Mouse (Mus musculus): ENCODE measurements around the gene Fam227a. TPM values are rescaled to one million over a fixed set of nuclear protein-coding genes. Genes with fewer than 3 reads are reported as not detected.
A peak's percentile ranks its signal among the peaks of the same experiment; 100 is the strongest.

The Fam227a gene
- polyA plus RNA-seq, 1 experiment from 2014 or later: 1.1 TPM

DNA sequence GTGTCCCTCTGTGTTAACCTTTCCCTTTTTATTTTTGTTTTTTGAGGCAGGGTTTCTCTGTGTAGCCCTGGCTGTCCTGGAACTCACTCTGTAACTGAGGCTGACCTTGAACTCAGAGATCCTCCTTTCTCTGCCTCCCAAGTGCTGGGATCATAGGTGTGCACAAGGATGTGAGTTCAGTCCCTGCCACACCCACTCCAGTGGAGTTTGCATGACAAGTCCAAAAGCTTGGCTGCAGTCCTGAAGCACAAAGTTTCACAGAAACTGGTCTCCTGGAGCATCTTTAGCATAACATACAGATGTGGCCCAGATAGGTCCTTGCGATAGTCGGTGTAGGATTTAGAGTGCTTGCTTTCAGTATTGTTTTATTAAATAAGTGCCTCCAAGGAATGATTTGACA, 49.5 kb downstream of the Fam227a start:
- no peak for ATAC-seq (ENCODE audit: insufficient read depth, low FRiP score)
- no peak overlapping the region for H3K4me2 ChIP-seq (ENCODE audit: low read depth, low read length)
- no peaks in the 10 kb centered on the region for H3K27me3 ChIP-seq (ENCODE audit: control insufficient read depth, insufficient read depth, low read length)
- H3K4me3 ChIP-seq (replicated peaks; ENCODE audit: low read length): no peak overlapping the region
- no peaks in the 10 kb centered on the region for H3K9me3 ChIP-seq (replicated peaks; ENCODE audit: control insufficient read depth, low read length)
- H3K27ac ChIP-seq (ENCODE audit: low read length): no peak overlapping the region
- H3K36me3 ChIP-seq (ENCODE audit: control insufficient read depth, insufficient read depth, low read length): no peaks in the 10 kb centered on the region
- no peak overlapping the region for H3K9ac ChIP-seq (ENCODE audit: low read length)
- 0 out of 2 replicates have a peak, but pooled peaks cover 5% of the 10 kb centered on the region for H3K4me1 ChIP-seq (ENCODE audit: control insufficient read depth, insufficient read depth, low read length)
- 94% methylated on average over 2 of the region's 2 CpGs for WGBS

DNA sequence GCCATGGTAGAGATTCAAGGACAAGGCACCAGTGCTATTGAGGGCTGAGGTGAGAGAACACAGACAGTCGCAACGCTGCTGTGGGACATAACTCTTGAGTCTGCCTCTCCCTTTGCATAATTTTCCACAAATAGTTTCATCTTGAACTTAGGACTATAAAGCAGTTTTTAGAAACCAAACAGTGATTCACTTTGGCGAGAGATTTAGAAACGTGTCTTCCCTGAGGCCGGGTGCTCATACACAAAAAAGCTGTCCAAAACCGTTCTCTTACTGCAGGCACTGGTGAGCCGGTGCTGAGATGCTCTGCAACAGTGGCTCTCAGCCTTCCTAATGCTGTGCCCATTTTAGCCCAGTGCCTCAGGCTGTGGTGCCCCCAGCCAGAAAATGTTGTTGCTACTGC, 50.5 kb downstream of the Fam227a start:
- Histone ChIP-seq H3K4me3 (replicated peaks; ENCODE audit: low read length) (no peak overlapping the region), H3K27ac (ENCODE audit: low read length) (no peak overlapping the region), H3K4me1 (ENCODE audit: control insufficient read depth, insufficient read depth, low read length) (0 out of 2 replicates have a peak, but pooled peaks cover 5% of the 10 kb centered on the region), H3K9ac (ENCODE audit: low read length) (no peak overlapping the region), H3K36me3 (ENCODE audit: control insufficient read depth, insufficient read depth, low read length) (no peaks in the 10 kb centered on the region), H3K27me3 (ENCODE audit: control insufficient read depth, insufficient read depth, low read length) (no peaks in the 10 kb centered on the region), H3K9me3 (replicated peaks; ENCODE audit: control insufficient read depth, low read length) (no peaks in the 10 kb centered on the region), H3K4me2 (ENCODE audit: low read depth, low read length) (no peak overlapping the region)
- 74% methylated on average over 7 of the region's 7 CpGs for WGBS
- ATAC-seq (ENCODE audit: insufficient read depth, low FRiP score): no peak

DNA sequence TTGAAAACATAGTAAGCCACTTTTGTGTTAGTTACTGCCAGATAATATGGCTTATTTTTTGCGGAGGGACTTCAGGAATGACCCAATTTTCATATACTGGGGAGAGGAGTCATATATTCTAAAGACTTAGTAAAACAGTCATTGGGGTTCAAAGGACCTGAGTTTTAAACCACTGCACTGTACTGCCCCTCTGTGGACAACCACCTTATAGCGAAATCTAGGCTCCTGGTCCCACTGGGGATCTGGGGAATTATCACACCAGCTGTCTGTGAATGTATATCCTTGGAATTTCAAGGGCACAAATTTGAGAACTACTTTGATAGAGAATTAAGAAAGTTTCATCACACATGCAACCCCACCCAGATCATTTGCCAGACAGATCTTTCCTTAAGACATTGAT, 51.0 kb downstream of the Fam227a start:
- Histone ChIP-seq H3K36me3 (ENCODE audit: control insufficient read depth, insufficient read depth, low read length) (no peaks in the 10 kb centered on the region), H3K27ac (ENCODE audit: low read length) (no peak overlapping the region), H3K9ac (ENCODE audit: low read length) (no peak overlapping the region), H3K4me3 (replicated peaks; ENCODE audit: low read length) (no peak overlapping the region), H3K4me1 (ENCODE audit: control insufficient read depth, insufficient read depth, low read length) (0 out of 2 replicates have a peak, but pooled peaks cover 5% of the 10 kb centered on the region), H3K9me3 (replicated peaks; ENCODE audit: control insufficient read depth, low read length) (no peaks in the 10 kb centered on the region), H3K4me2 (ENCODE audit: low read depth, low read length) (no peak overlapping the region), H3K27me3 (ENCODE audit: control insufficient read depth, insufficient read depth, low read length) (no peaks in the 10 kb centered on the region)
- ATAC-seq (ENCODE audit: insufficient read depth, low FRiP score): no peak
- WGBS: 54% methylated on average over 2 of the region's 2 CpGs

DNA sequence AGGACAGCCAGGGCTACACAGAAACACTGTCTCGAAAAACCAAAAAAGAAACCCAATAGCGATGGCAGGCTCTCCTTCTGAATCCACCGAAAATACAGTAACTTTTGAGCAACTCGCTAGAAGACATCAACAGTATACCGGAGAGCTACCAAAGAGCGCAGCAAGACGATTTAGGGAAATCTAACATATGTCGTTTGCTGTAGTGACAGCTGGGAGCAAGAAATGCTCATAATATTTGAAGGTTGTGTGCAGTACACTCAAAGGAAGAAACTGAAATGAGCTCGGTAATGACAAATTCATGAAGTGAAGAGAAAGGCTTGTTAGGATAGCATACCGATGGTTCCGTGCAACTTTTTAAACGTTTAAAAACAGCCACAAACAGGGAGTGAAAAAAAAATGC, 52.6 kb downstream of the Fam227a start:
- H3K27me3 ChIP-seq (ENCODE audit: control insufficient read depth, insufficient read depth, low read length): no peaks in the 10 kb centered on the region
- WGBS: 84% methylated on average over 12 of the region's 12 CpGs
- H3K9ac ChIP-seq (ENCODE audit: low read length): no peak overlapping the region
- H3K9me3 ChIP-seq (replicated peaks; ENCODE audit: control insufficient read depth, low read length): no peaks in the 10 kb centered on the region
- 0 out of 2 replicates have a peak, but pooled peaks cover 5% of the 10 kb centered on the region for H3K4me1 ChIP-seq (ENCODE audit: control insufficient read depth, insufficient read depth, low read length)
- no peaks in the 10 kb centered on the region for H3K36me3 ChIP-seq (ENCODE audit: control insufficient read depth, insufficient read depth, low read length)
- no peak overlapping the region for H3K4me2 ChIP-seq (ENCODE audit: low read depth, low read length)
- H3K4me3 ChIP-seq (replicated peaks; ENCODE audit: low read length): no peak overlapping the region
- no peak overlapping the region for H3K27ac ChIP-seq (ENCODE audit: low read length)
- no peak for ATAC-seq (ENCODE audit: insufficient read depth, low FRiP score)

DNA sequence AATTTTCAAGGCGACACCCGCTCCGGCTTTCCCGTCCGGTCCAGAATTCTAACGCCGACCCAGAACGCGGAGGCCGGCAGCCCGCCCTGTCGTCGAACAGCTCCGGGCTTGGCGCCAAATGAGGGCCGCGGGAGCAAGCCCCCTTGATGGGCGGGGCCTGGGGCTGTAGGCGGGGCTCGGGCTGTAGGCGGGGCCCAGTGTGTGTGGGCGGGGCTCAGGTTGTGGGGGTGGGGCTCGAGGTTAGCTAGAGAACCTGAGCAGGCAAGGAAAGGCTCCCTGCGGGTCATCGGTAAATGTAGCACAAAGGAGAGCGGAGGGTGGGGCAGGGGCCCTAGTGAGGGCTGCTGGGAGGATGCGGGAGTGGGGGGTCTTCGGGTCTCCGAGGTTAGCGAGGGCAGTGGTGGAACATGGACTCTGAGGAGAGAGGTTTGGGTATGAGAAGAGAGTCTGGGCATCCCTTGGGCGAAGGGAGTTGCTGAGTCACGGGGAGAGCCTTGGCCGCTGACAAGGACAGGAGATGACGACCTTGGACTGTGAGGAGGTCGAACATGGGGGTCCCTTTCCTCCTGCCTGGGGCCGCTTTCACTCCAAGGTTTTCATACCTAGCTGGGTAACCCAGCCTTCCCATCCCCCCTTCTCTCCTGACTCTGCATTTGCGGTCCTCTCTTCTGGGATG, 53.6 kb downstream of the Fam227a start, which contains the start of gene Dmc1:
Gene Dmc1, minus strand, starts transcription at position 120 of the 676 bp plus-strand sequence.
- peak; percentile 66 for ATAC-seq (ENCODE audit: insufficient read depth, low FRiP score)
- no peaks in the 10 kb centered on the region for H3K36me3 ChIP-seq (ENCODE audit: control insufficient read depth, insufficient read depth, low read length)
- 11% methylated on average over 37 of the region's 37 CpGs for WGBS

DNA sequence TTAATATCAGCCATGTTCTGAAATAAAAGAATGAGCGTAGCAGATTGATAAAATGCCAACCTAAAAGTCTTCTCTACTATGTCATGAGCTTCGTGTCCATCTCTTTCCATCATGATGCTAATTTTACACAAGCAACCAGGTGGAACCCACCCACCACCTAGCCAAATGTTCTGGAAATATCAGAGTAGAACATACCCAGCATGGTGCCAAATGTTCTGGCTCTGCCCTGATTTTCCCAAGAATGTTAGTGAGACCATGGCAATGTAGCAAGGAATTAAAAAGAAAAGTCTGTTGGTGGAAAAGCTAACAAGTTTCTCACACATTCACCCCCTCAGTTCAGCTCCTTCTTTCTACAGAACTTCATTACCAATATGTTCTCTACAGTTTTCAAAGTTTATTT, 58.6 kb downstream of the Fam227a start:
- 85% methylated on average over 2 of the region's 2 CpGs for WGBS
- ATAC-seq (ENCODE audit: insufficient read depth, low FRiP score): no peak

More for the DNA sequence above, 53.6 kb downstream of the Fam227a start, which contains the start of gene Dmc1:
- H3K9ac ChIP-seq (ENCODE audit: low read length): peak within 1 kb of the TSS; percentile 66
- no peak within 1 kb of the TSS for H3K27ac ChIP-seq (ENCODE audit: low read length)
- peak within 1 kb of the TSS; percentile 36 for H3K4me3 ChIP-seq (replicated peaks; ENCODE audit: low read length)
- no peaks in the 10 kb centered on the region for H3K27me3 ChIP-seq (ENCODE audit: control insufficient read depth, insufficient read depth, low read length)
- peak within 1 kb of the TSS; percentile 49 for H3K4me2 ChIP-seq (ENCODE audit: low read depth, low read length)
- H3K9me3 ChIP-seq (replicated peaks; ENCODE audit: control insufficient read depth, low read length): no peaks in the 10 kb centered on the region
- 0 out of 2 replicates have a peak, but pooled peaks cover 5% of the 10 kb centered on the region for H3K4me1 ChIP-seq (ENCODE audit: control insufficient read depth, insufficient read depth, low read length)

DNA sequence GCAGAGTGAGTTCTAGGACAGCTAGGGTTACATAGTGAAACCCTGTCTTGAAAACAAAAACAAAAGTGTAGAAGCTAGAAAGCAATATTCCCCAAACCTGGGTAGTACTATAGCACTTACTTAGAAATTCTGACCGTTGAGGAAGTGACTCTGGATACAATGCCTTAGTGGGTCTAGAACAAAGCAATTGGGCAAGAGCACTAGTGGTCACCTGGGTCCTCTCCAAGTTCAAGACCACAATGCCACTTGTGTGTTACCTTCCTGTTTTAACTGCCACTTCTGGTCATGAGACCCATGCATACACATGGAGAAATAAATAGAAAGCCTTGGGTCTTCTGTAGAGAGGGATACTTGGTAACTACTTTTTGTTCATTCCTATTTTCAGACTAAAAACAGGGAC, 60.0 kb downstream of the Fam227a start:
- H3K9me3 ChIP-seq (replicated peaks; ENCODE audit: control insufficient read depth, low read length): no peaks in the 10 kb centered on the region
- H3K4me2 ChIP-seq (ENCODE audit: low read depth, low read length): no peak overlapping the region
- 84% methylated on average over 1 of the region's 1 CpGs for WGBS
- no peaks in the 10 kb centered on the region for H3K4me1 ChIP-seq (ENCODE audit: control insufficient read depth, insufficient read depth, low read length)
- no peak overlapping the region for H3K27ac ChIP-seq (ENCODE audit: low read length)
- H3K9ac ChIP-seq (ENCODE audit: low read length): no peak overlapping the region
- no peaks in the 10 kb centered on the region for H3K36me3 ChIP-seq (ENCODE audit: control insufficient read depth, insufficient read depth, low read length)
- H3K27me3 ChIP-seq (ENCODE audit: control insufficient read depth, insufficient read depth, low read length): no peaks in the 10 kb centered on the region
- no peak for ATAC-seq (ENCODE audit: insufficient read depth, low FRiP score)
- H3K4me3 ChIP-seq (replicated peaks; ENCODE audit: low read length): no peak overlapping the region

More for the DNA sequence above, 58.6 kb downstream of the Fam227a start:
- Histone ChIP-seq H3K9me3 (replicated peaks; ENCODE audit: control insufficient read depth, low read length) (no peaks in the 10 kb centered on the region), H3K4me1 (ENCODE audit: control insufficient read depth, insufficient read depth, low read length) (0 out of 2 replicates have a peak, but pooled peaks cover 5% of the 10 kb centered on the region), H3K36me3 (ENCODE audit: control insufficient read depth, insufficient read depth, low read length) (no peaks in the 10 kb centered on the region), H3K27me3 (ENCODE audit: control insufficient read depth, insufficient read depth, low read length) (no peaks in the 10 kb centered on the region), H3K4me3 (replicated peaks; ENCODE audit: low read length) (no peak overlapping the region), H3K27ac (ENCODE audit: low read length) (no peak overlapping the region), H3K4me2 (ENCODE audit: low read depth, low read length) (no peak overlapping the region), H3K9ac (ENCODE audit: low read length) (no peak overlapping the region)

DNA sequence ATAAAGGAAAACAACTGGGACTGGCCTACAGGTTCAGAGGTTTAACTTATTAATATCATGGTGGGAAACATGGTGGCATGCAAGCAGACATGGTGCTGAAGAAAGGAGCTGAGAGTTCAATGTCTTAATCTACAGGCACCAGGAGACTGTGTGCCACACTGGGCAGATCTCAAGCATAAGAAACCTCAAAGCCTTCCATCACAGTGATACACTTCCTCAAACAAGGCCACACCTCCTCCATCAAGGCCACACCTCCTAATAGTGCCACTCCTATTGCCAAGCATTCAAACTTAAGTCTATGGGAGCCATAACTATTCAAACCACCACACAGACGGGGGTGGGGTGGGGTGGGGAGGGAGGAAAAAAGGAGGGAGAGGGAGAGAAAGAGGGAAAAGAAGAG, 77.2 kb downstream of the Fam227a start:
- Histone ChIP-seq H3K4me2 (ENCODE audit: low read depth, low read length) (no peak overlapping the region), H3K9ac (ENCODE audit: low read length) (no peak overlapping the region), H3K27me3 (ENCODE audit: control insufficient read depth, insufficient read depth, low read length) (no peaks in the 10 kb centered on the region), H3K36me3 (ENCODE audit: control insufficient read depth, insufficient read depth, low read length) (no peaks in the 10 kb centered on the region), H3K27ac (ENCODE audit: low read length) (no peak overlapping the region), H3K9me3 (replicated peaks; ENCODE audit: control insufficient read depth, low read length) (no peaks in the 10 kb centered on the region), H3K4me1 (ENCODE audit: control insufficient read depth, insufficient read depth, low read length) (no peaks in the 10 kb centered on the region), H3K4me3 (replicated peaks; ENCODE audit: low read length) (no peak overlapping the region)
- WGBS: 38% methylated on average over 1 of the region's 1 CpGs
- no peak for ATAC-seq (ENCODE audit: insufficient read depth, low FRiP score)

DNA sequence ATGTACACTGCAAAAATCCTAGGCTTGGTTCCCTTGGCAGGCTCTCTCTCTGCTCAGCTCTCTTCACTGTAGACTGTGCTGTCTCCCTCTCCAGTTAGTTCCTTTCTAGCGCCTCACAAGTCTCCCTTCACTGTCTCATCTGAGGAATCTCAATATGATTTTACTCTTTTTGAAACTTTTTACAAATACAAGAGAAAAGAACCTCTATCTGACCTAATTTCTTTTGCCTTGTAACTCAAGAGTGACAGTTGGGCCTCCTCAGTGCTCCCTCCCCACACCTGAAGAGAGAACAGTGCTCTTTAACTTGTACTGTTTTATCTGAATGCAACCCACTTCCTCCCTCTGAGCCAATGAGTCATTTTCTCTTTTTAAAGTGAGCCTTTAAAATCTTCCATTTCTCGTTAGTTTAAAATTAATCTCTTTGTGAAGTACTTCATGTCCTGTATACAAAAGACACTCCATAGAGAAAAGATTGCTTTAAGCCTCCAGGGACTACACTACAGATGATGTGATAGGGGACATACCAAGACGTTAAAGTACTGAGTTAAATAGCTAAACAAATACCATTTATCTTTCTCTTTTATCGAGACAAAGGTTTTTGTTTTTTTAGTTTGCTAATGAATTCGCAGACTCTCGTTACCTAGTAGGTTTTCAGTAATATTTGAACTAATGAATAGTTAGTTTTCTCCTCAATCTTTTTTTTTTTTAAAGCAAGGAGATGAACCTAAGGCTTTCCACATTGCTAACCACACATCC, 80.9 kb downstream of the Fam227a start:
- no peak for ATAC-seq (ENCODE audit: insufficient read depth, low FRiP score)
- WGBS: 55% methylated on average over 6 of the region's 6 CpGs

More for the DNA sequence above, 80.9 kb downstream of the Fam227a start:
- H3K27me3 ChIP-seq (ENCODE audit: control insufficient read depth, insufficient read depth, low read length): no peaks in the 10 kb centered on the region
- H3K4me2 ChIP-seq (ENCODE audit: low read depth, low read length): no peak overlapping the region
- no peak overlapping the region for H3K9ac ChIP-seq (ENCODE audit: low read length)
- H3K9me3 ChIP-seq (replicated peaks; ENCODE audit: control insufficient read depth, low read length): no peaks in the 10 kb centered on the region
- no peak overlapping the region for H3K27ac ChIP-seq (ENCODE audit: low read length)
- H3K4me1 ChIP-seq (ENCODE audit: control insufficient read depth, insufficient read depth, low read length): no peaks in the 10 kb centered on the region
- no peak overlapping the region for H3K4me3 ChIP-seq (replicated peaks; ENCODE audit: low read length)
- no peaks in the 10 kb centered on the region for H3K36me3 ChIP-seq (ENCODE audit: control insufficient read depth, insufficient read depth, low read length)
